Mouse (Mus musculus) CH12.LX (cell line): Measurements from ENCODE around the gene Drg1. TPM values are rescaled to one million over a fixed set of nuclear protein-coding genes. Genes with fewer than 3 reads are reported as not detected.

Experiments used
- DNase-seq: peaks from one replicate; pipeline ENCODE4 v3.0.0-alpha.2; 2013; ENCODE audit errors: extremely low read depth
- H3K27ac ChIP-seq: 2 replicates; pipeline ENCODE4 v1.5.1; 2012; ENCODE audit warnings: low read depth, mild to moderate bottlenecking, control low read depth, moderate library complexity; ENCODE audit not compliant: insufficient read depth
- H3K27me3 ChIP-seq: replicated peaks from 2 replicates; pipeline ENCODE3; 2012; ENCODE audit warnings: inconsistent platforms
- H3K36me3 ChIP-seq, 2 experiments: replicated peaks in 1 of 2; 2 replicates each; pipeline versions ENCODE3 to v1.6.1; 2012; ENCODE audit warnings: inconsistent platforms in 1 of 2, low read length in 1 of 2, mild to moderate bottlenecking in 1 of 2, mixed read lengths in 1 of 2, moderate library complexity in 1 of 2; ENCODE audit not compliant: control insufficient read depth in 1 of 2, insufficient read depth in 1 of 2
- H3K4me1 ChIP-seq, 2 experiments: 2 replicates each; pipeline ENCODE4 v1.6.1; 2012; ENCODE audit warnings: inconsistent platforms in 1 of 2, moderate library complexity in 1 of 2; ENCODE audit not compliant: insufficient read depth in 2 of 2, control insufficient read depth in 1 of 2
- H3K4me2 ChIP-seq: 2 replicates; pipeline ENCODE4 v1.6.1; 2012; ENCODE audit warnings: low read depth, mild to moderate bottlenecking, control low read depth; ENCODE audit not compliant: poor library complexity, insufficient read depth, severe bottlenecking
- H3K4me3 ChIP-seq, 3 experiments: fragments of 150-350 bp in 1 of 3; sonication (generic) in 1 of 3; replicated peaks in 1 of 3; 2 replicates each; pipeline versions ENCODE3 to v1.5.1; 2011 to 2012; ENCODE audit warnings: low read depth in 2 of 3, low read length in 2 of 3, mild to moderate bottlenecking in 2 of 3, moderate library complexity in 2 of 3, control low read depth in 1 of 3, improper control_type of control experiment in 1 of 3, inconsistent platforms in 1 of 3, mixed read lengths in 1 of 3; ENCODE audit not compliant: poor library complexity in 1 of 3
- H3K79me2 ChIP-seq: replicated peaks from 2 replicates; pipeline ENCODE4 v1.6.1; 2012; ENCODE audit warnings: mild to moderate bottlenecking, moderate library complexity; ENCODE audit not compliant: control insufficient read depth, poor library complexity, insufficient read depth, severe bottlenecking; ENCODE audit errors: extremely low read depth
- H3K9ac ChIP-seq: 2 replicates; pipeline ENCODE4 v1.6.1; 2012; ENCODE audit warnings: low read depth, mild to moderate bottlenecking, control low read depth, moderate library complexity; ENCODE audit not compliant: insufficient read depth
- H3K9me3 ChIP-seq: replicated peaks from 2 replicates; pipeline ENCODE3; 2012; ENCODE audit warnings: low read length, inconsistent platforms, mixed read lengths
- CHD1 ChIP-seq: IDR thresholded peaks from 2 replicates; pipeline ENCODE4 v1.6.1; 2012; ENCODE audit warnings: low read depth, low read length, improper control_type of control experiment, inconsistent platforms
- ELF1 ChIP-seq: IDR thresholded peaks from 2 replicates; pipeline ENCODE4 v1.6.1; 2014; ENCODE audit warnings: low read depth, mild to moderate bottlenecking, inconsistent platforms, low read length, improper control_type of control experiment
- GABPA ChIP-seq: IDR thresholded peaks from 2 replicates; pipeline ENCODE4 v1.6.1; 2012; ENCODE audit warnings: low read depth, low read length, improper control_type of control experiment, inconsistent platforms; ENCODE audit not compliant: insufficient replicate concordance
- MAX ChIP-seq: IDR thresholded peaks from 2 replicates; pipeline ENCODE4 v1.6.1; 2011; ENCODE audit warnings: low read length, improper control_type of control experiment
- MAZ ChIP-seq: IDR thresholded peaks from 2 replicates; pipeline ENCODE4 v1.6.1; 2012; ENCODE audit warnings: low read depth, mild to moderate bottlenecking, inconsistent platforms, low read length, improper control_type of control experiment, moderate library complexity
- NELFE ChIP-seq: IDR thresholded peaks from 2 replicates; pipeline ENCODE4 v1.6.1; 2011; ENCODE audit warnings: low read depth, low read length, improper control_type of control experiment
- POLR2AphosphoS2 ChIP-seq: IDR thresholded peaks from 2 replicates; pipeline ENCODE4 v1.6.1; 2011; ENCODE audit warnings: low read depth, low read length, improper control_type of control experiment
- RCOR1 ChIP-seq: conservative IDR thresholded peaks from 2 replicates; pipeline ENCODE4 v1.6.1; 2012; ENCODE audit warnings: low read depth, mild to moderate bottlenecking, inconsistent platforms, low read length, improper control_type of control experiment
- TBP ChIP-seq: conservative IDR thresholded peaks from 2 replicates; pipeline ENCODE4 v1.6.1; 2011; ENCODE audit warnings: low read depth, low read length, improper control_type of control experiment
- dilution Hi-C: fragments of 300-500 bp; cut with MboI; formaldehyde crosslinking; loops from 2 replicates; pipeline ENCODE4 v1.14.3; 2020; ENCODE audit warnings: low sequenced_read_pairs; ENCODE audit not compliant: extremely low pct_unique_long_range_greater_than_20kb, extremely low pct_ligation_motif_present
- in situ Hi-C: fragments of 300-500 bp; cut with MboI; formaldehyde crosslinking; loops from 3 replicates; pipeline ENCODE4 v1.14.3; 2019; ENCODE audit warnings: low sequenced_read_pairs, low pct_ligation_motif_present, low pct_unique_long_range_greater_than_20kb, mixed read lengths
- polyA plus RNA-seq: library from polyadenylated mRNA; unstranded; fragments of >175 nt; gene quantifications from 2 replicates; pipeline ENCODE4 v1.2.1, GENCODE M21; 2012; ENCODE audit warnings: low read depth; ENCODE audit not compliant: insufficient read length
- total RNA-seq, 2 experiments: library from RNA; depleted of rRNA; stranded (reverse); fragments of 300-350 nt in 1 of 2; fragments of >200 nt in 1 of 2; gene quantifications; 2 replicates each; pipeline ENCODE4 v1.2.3; 2012 to 2014

Gene Drg1
- total and polyA plus RNA-seq, 3 experiments = 158 to 480 (median 249) TPM

DNA sequence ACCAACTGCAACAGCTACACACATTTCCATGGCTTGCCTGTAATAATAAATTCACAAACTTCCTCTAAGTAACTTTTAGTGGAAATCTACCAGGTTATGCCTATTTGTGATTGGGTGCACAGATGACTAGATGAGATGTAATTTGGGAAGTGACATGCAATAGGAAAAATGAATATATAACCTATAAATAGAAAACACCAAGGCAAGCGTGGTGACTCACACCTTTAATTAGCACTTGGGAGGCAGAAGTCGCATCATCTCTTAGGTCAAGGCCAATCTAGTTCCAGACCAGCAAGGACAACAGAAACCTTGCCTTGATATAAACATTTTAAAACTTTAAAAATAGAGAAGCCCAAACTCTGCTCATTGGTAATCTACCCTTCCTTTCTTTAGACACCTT, 18.8 kb downstream of the Drg1 start:
- H3K9me3 ChIP-seq = no peaks in the 10 kb centered on the region
- in situ Hi-C loops = no loop called here
- dilution Hi-C loops = no loop called here
- no peak overlapping the region for H3K4me3 ChIP-seq
- no peaks in the 10 kb centered on the region for H3K27me3 ChIP-seq
- TF ChIP-seq POLR2AphosphoS2 (peak; percentile 50; the same call in 1 of the 2 replicates), ELF1 (no peak), NELFE (no peak)
- TF ChIP-seq, all 38 proteins: peak for 1
- no peaks in the 10 kb centered on the region for H3K79me2 ChIP-seq
- DNase-seq = no peak
- no peaks in the 10 kb centered on the region for H3K4me1 ChIP-seq
- no peak overlapping the region for H3K27ac ChIP-seq
- H3K4me2 ChIP-seq = no peak overlapping the region
- no peak overlapping the region for H3K9ac ChIP-seq
- H3K36me3 ChIP-seq = peaks cover 80 to 94% of the 10 kb centered on the region in 2 experiments

DNA sequence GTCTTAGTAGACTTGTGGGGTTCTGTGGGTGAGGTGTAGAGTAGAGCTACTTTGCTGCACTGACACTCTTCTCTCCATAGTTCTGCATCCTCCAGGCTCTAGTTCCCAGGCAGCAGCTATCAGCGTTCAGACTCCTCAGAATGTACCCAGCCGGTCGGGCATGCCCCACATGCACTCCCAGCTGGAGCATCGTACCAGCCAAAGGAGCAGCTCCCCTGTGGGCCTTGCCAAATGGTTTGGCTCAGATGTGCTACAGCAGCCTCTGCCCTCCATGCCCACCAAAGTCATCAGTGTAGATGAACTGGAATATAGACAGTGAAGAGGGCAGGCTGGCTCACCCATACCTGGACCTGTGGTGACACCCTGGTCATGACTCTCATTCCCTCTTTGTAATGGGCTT, 22.4 kb downstream of the Drg1 start:
- no peak overlapping the region for H3K4me3 ChIP-seq
- H3K9ac ChIP-seq = no peak overlapping the region
- no peak for TF ChIP-seq RCOR1
- 0 out of 2 replicates have a peak, but pooled peaks have one; percentile 46 for TF ChIP-seq POLR2AphosphoS2
- dilution Hi-C loops = no loop called here
- in situ Hi-C loops = no loop called here
- H3K36me3 ChIP-seq = peaks cover 77 to 95% of the 10 kb centered on the region in 2 experiments
- H3K9me3 ChIP-seq = peaks cover 6% of the 10 kb centered on the region
- H3K4me2 ChIP-seq = no peak overlapping the region
- no peaks in the 10 kb centered on the region for H3K79me2 ChIP-seq
- H3K27me3 ChIP-seq = no peaks in the 10 kb centered on the region
- no peaks in the 10 kb centered on the region for H3K4me1 ChIP-seq
- no peak overlapping the region for H3K27ac ChIP-seq
- no peak for DNase-seq

GRCm38 (mm10) chr11:3242395-3242794, 23.8 kb downstream of the Drg1 start:
- no peaks in the 10 kb centered on the region for H3K27me3 ChIP-seq
- no peak for DNase-seq
- no peak overlapping the region for H3K9ac ChIP-seq
- dilution Hi-C loops (no loop called here), in situ Hi-C loops (no loop called here)
- peaks cover 78 to 95% of the 10 kb centered on the region in 2 experiments for H3K36me3 ChIP-seq
- no peaks in the 10 kb centered on the region for H3K4me1 ChIP-seq
- H3K79me2 ChIP-seq = no peaks in the 10 kb centered on the region
- H3K4me3 ChIP-seq = no peak overlapping the region
- H3K27ac ChIP-seq = no peak overlapping the region
- TF ChIP-seq CHD1 (no peak), MAX (no peak), GABPA (no peak), MAZ (no peak), TBP (no peak)
- no peak overlapping the region for H3K4me2 ChIP-seq
- peaks cover 6% of the 10 kb centered on the region for H3K9me3 ChIP-seq
